Mouse (Mus musculus) CH12.LX (cell line): ENCODE measurements around the gene Klhl33.
A peak's percentile ranks its signal among the peaks of the same experiment; 100 is the strongest.

Source experiments
- CHD1 ChIP-seq: IDR thresholded peaks from 2 replicates; pipeline ENCODE4 v1.6.1; 2012; ENCODE audit warnings: low read depth, low read length, improper control_type of control experiment, inconsistent platforms
- CTCF ChIP-seq, 2 experiments: IDR thresholded peaks in 1 of 2; conservative IDR thresholded peaks in 1 of 2; 2 replicates each; pipeline ENCODE4 v1.5.1; 2011 to 2012; ENCODE audit warnings: low read depth in 2 of 2, low read length in 2 of 2, improper control_type of control experiment in 1 of 2, inconsistent platforms in 1 of 2, mild to moderate bottlenecking in 1 of 2, moderate library complexity in 1 of 2
- E2F4 ChIP-seq: IDR thresholded peaks from 2 replicates; pipeline ENCODE4 v1.6.1; 2011; ENCODE audit warnings: low read depth, low read length, improper control_type of control experiment; ENCODE audit not compliant: insufficient replicate concordance
- EP300 ChIP-seq: IDR thresholded peaks from 2 replicates; pipeline ENCODE4 v1.6.1; 2011; ENCODE audit warnings: low read length, improper control_type of control experiment
- KAT2A ChIP-seq: IDR thresholded peaks from 2 replicates; pipeline ENCODE4 v1.6.1; 2012; ENCODE audit warnings: low read length, improper control_type of control experiment, inconsistent platforms; ENCODE audit not compliant: insufficient replicate concordance
- NELFE ChIP-seq: IDR thresholded peaks from 2 replicates; pipeline ENCODE4 v1.6.1; 2011; ENCODE audit warnings: low read depth, low read length, improper control_type of control experiment
- PAX5 ChIP-seq: IDR thresholded peaks from 2 replicates; pipeline ENCODE4 v1.6.1; 2012; ENCODE audit warnings: low read length, inconsistent platforms, mixed read lengths
- POLR2A ChIP-seq: IDR thresholded peaks from 2 replicates; pipeline ENCODE4 v1.6.1; 2011; ENCODE audit warnings: low read depth, mild to moderate bottlenecking, improper control_type of control experiment, low read length
- SMC3 ChIP-seq: IDR thresholded peaks from 2 replicates; pipeline ENCODE4 v1.6.1; 2011; ENCODE audit warnings: low read depth, low read length, improper control_type of control experiment
- USF2 ChIP-seq: conservative IDR thresholded peaks from 2 replicates; pipeline ENCODE4 v1.6.1; 2011; ENCODE audit warnings: low read depth, low read length, improper control_type of control experiment

GRCm38 (mm10) chr14:50925111-50925920 lies 28.0 kb upstream of the Klhl33 start:
- TF ChIP-seq POLR2A (no peak), USF2 (no peak), CTCF (conservative IDR thresholded peaks at IDR 0.05 in 1 of 2, IDR thresholded peaks at IDR 0.05 in 1 of 2; ENCODE audit: low read depth in 2 of 2, low read length in 2 of 2) (no peak), KAT2A (no peak), SMC3 (no peak), E2F4 (peak; percentile 9; the same call in 1 of the 2 replicates), EP300 (no peak), NELFE (no peak), PAX5 (no peak), CHD1 (no peak)
